Mouse (Mus musculus) stomach, embryonic 16.5 days (tissue): ENCODE measurements at regions not wholly inside any gene's neighbourhood (a gene's known extent, or its start where the extent isn't known, plus 50 kb on each side); places are given as distances from the start of the nearest gene placed in this dataset.

Source experiments
- ATAC-seq: fragments of 200-750 bp; cut with Nextera tagmentation; 2 replicates; pipeline ENCODE4 v1.8.0; 2017; ENCODE audit warnings: moderate number of reproducible peaks, moderate TSS enrichment; ENCODE audit not compliant: insufficient read depth, low FRiP score
- H3K27ac ChIP-seq: fragments of 300-500 bp; sonication (generic); 2 replicates; pipeline ENCODE4 v1.5.1; 2014; ENCODE audit warnings: low read length
- H3K27me3 ChIP-seq: fragments of 300-500 bp; sonication (generic); 2 replicates; pipeline ENCODE4 v1.6.1; 2014; ENCODE audit warnings: low read length, control low read depth, mixed read lengths; ENCODE audit not compliant: control insufficient read depth, insufficient read depth
- H3K36me3 ChIP-seq: fragments of 300-500 bp; sonication (generic); 2 replicates; pipeline ENCODE4 v1.6.1; 2014; ENCODE audit warnings: low read length; ENCODE audit not compliant: control insufficient read depth, insufficient read depth
- H3K4me1 ChIP-seq: fragments of 300-500 bp; sonication (generic); 2 replicates; pipeline ENCODE4 v1.6.1; 2014; ENCODE audit warnings: low read length, control low read depth, mixed read lengths; ENCODE audit not compliant: control insufficient read depth, insufficient read depth
- H3K4me2 ChIP-seq: fragments of 300-500 bp; sonication (generic); 2 replicates; pipeline ENCODE4 v1.6.1; 2014; ENCODE audit warnings: low read depth, low read length, mixed read lengths
- H3K4me3 ChIP-seq: fragments of 300-500 bp; sonication (generic); replicated peaks from 2 replicates; pipeline ENCODE4 v1.5.1; 2014; ENCODE audit warnings: mild to moderate bottlenecking, low read length
- H3K9ac ChIP-seq: fragments of 300-500 bp; sonication (generic); 2 replicates; pipeline ENCODE4 v1.6.1; 2014; ENCODE audit warnings: low read length
- H3K9me3 ChIP-seq: fragments of 300-500 bp; sonication (generic); replicated peaks from 2 replicates; pipeline ENCODE4 v1.6.1; 2016; ENCODE audit warnings: low read length, control low read depth; ENCODE audit not compliant: control insufficient read depth
- WGBS: fragments of 180-500 bp; shearing (Covaris S2); extraction: QIAGEN DNeasy Blood & Tissue Kit; methylation state at CpG from one replicate; pipeline ENCODE4 v1.1.7; 2014; 5-methylcytosine and 5-hydroxymethylcytosine counted together

DNA sequence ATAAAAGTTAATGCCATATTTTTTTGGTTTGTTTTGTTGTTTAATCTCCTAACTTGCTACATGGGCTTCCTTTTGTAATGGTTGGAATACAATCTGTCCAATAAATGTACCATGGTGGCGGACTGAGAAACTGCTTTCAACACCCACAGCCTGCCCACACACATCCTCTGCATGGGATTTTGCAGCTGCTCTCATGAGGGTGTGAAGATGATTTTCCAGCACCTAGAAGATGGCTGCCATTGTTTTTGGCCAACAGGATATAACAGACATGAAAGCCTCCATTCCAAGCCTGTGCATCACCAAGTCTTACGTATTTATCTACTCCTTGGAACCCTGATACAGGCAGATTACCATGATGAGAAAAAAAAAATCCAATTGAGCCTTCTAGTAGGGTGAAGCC is 310.4 kb downstream of the Cog6 start:
- H3K4me2 ChIP-seq: no peak overlapping the region
- H3K4me3 ChIP-seq: no peak overlapping the region
- no peaks in the 10 kb centered on the region for H3K36me3 ChIP-seq
- no peak overlapping the region for H3K27ac ChIP-seq
- H3K9ac ChIP-seq: no peak overlapping the region
- H3K9me3 ChIP-seq: no peaks in the 10 kb centered on the region
- WGBS: 93% methylated on average over 2 of the region's 2 CpGs
- no peaks in the 10 kb centered on the region for H3K4me1 ChIP-seq
- H3K27me3 ChIP-seq: no peaks in the 10 kb centered on the region
- ATAC-seq: no peak

DNA sequence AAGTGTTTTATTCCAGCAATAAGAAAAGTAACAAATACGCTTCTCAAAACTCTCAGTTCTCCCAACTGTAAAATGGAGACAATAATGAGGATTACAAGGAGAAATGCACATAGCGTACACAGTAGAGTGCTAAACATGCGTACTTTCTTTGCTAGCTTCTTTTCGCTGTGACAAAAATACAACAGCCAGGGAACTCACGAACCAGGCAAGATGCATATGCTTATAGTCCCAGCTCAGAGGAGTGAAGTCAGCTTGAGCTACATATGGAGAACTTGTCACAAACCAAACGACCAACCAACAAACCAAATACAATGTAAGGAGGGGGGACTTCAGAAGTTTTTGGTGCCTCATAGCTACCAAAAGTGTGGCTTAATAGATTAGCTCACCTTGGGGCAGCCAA is 313.3 kb downstream of the Cog6 start:
- no peak overlapping the region for H3K4me3 ChIP-seq
- H3K36me3 ChIP-seq: no peaks in the 10 kb centered on the region
- H3K9ac ChIP-seq: no peak overlapping the region
- H3K4me1 ChIP-seq: no peaks in the 10 kb centered on the region
- H3K4me2 ChIP-seq: no peak overlapping the region
- H3K27me3 ChIP-seq: no peaks in the 10 kb centered on the region
- ATAC-seq: no peak
- no peaks in the 10 kb centered on the region for H3K9me3 ChIP-seq
- WGBS: 91% methylated on average over 6 of the region's 6 CpGs
- no peak overlapping the region for H3K27ac ChIP-seq

DNA sequence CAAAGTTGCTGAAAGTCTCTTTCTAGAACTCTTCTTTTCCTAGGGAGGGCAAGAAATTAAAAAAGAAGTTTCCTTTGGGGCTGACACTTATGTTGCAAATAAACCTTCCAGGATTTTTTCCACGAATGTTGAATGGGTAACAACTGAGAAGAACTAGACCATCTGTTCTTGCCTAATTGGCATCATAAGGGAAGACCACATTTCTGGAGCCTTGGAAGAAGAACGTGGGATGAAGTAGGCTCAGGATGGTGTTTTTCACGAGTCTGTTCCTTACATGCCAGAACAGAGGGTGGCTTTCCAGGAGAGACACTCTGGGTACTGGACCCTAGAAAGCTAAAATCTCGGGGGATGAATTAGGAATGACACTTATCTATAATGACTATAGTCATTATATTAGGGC is 314.1 kb downstream of the Cog6 start:
- Histone ChIP-seq H3K27ac (no peak overlapping the region), H3K4me2 (no peak overlapping the region), H3K4me3 (no peak overlapping the region), H3K9me3 (no peaks in the 10 kb centered on the region; the same call in 1 of the 2 replicates), H3K27me3 (no peaks in the 10 kb centered on the region), H3K9ac (no peak overlapping the region), H3K4me1 (no peaks in the 10 kb centered on the region), H3K36me3 (no peaks in the 10 kb centered on the region)
- WGBS: 72% methylated on average over 4 of the region's 4 CpGs
- ATAC-seq: no peak

DNA sequence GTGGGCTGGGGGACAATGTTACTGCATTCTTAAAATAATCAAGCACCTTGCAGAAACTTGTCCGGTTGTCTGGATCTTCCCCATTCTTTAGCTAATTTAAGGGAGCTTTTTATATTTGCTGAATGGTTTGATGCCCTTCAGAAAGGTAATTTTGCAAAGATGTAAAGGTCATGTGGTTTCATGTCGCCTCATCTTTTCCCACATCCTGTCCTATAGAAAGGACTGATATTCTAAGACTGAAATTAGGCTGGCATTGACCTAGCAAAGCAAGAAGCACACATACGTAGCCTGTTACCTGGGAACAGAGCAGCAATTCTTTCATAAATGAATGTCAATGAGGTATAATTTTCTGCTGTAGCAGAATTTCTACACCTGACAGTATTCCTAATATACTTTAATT is 315.4 kb downstream of the Cog6 start:
- H3K9me3 ChIP-seq: no peaks in the 10 kb centered on the region; the same call in 1 of the 2 replicates
- H3K27ac ChIP-seq: no peak overlapping the region
- no peak overlapping the region for H3K4me3 ChIP-seq
- WGBS: 76% methylated on average over 3 of the region's 3 CpGs
- no peak overlapping the region for H3K4me2 ChIP-seq
- no peak overlapping the region for H3K9ac ChIP-seq
- ATAC-seq: no peak
- no peaks in the 10 kb centered on the region for H3K36me3 ChIP-seq
- no peaks in the 10 kb centered on the region for H3K27me3 ChIP-seq
- H3K4me1 ChIP-seq: no peaks in the 10 kb centered on the region

DNA sequence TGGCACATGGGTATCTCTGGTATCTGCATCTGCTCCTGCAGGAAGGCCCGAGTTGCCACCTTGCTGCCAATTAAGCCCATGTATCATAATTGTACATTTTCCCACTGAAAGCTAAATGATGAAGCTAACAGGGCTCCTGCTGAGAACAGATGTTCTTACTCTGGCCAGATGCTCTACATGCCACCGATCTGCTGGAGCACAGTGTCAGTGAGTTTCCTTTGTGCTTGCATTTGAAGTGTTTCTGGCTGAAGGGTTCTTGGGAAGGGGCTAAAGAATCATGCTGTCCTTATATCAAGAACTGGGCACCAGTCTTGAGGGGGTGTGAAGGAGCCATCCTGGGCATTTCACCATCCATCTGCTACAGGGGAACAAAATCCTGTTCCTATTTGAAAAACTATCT is 323.2 kb downstream of the Cog6 start:
- Histone ChIP-seq H3K4me2 (no peak overlapping the region), H3K4me1 (no peaks in the 10 kb centered on the region), H3K4me3 (no peak overlapping the region), H3K9me3 (no peaks in the 10 kb centered on the region; the same call in 1 of the 2 replicates), H3K36me3 (no peaks in the 10 kb centered on the region), H3K9ac (no peak overlapping the region), H3K27ac (no peak overlapping the region), H3K27me3 (no peaks in the 10 kb centered on the region)
- WGBS: 53% methylated on average over 2 of the region's 2 CpGs
- ATAC-seq: no peak

DNA sequence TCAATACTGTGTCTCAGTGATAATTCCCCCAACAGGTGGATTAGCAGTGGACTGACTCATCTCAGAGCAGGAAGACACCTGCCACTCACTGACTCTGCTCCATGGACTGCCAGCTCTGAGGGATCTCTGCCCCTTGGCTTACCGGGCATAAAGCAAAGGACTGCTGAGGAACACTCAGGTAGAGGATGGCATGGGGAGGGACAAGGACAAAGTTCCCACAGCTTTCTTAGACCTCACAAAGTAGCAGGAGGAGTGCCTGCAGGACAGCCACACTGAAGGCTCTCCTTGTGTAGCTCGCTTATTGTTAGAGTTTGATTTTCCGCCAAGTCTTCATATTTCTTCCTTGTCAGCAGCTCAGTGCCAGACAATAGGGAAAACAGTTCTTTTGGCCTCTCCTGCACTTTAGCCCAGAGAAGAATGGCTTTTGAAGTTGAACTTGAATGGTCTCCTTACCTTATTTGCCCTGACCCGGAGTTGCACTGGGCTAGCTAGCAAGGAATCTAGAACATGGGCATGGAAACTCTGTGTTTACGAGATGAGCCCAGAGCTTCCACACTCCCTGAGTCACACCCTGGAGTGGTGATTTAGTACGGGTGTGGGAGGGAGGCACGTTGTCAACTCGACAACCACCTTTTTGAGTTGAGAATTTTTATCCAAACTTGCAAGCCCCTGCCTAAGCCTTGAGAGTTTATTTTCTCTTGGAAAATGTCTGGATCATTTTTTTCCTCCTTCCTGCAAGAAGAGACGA is 331.4 kb downstream of the Cog6 start:
- no peak; the same call in 1 of the 2 replicates for ATAC-seq
- no peak overlapping the region for H3K9ac ChIP-seq
- peaks cover 12% of the 10 kb centered on the region for H3K4me1 ChIP-seq
- H3K27me3 ChIP-seq: no peaks in the 10 kb centered on the region
- H3K4me3 ChIP-seq: no peak overlapping the region
- H3K9me3 ChIP-seq: no peaks in the 10 kb centered on the region
- peak overlapping the region; percentile 49; the same call in 1 of the 2 replicates for H3K27ac ChIP-seq
- WGBS: 33% methylated on average over 9 of the region's 9 CpGs
- H3K4me2 ChIP-seq: no peak overlapping the region
- H3K36me3 ChIP-seq: no peaks in the 10 kb centered on the region

DNA sequence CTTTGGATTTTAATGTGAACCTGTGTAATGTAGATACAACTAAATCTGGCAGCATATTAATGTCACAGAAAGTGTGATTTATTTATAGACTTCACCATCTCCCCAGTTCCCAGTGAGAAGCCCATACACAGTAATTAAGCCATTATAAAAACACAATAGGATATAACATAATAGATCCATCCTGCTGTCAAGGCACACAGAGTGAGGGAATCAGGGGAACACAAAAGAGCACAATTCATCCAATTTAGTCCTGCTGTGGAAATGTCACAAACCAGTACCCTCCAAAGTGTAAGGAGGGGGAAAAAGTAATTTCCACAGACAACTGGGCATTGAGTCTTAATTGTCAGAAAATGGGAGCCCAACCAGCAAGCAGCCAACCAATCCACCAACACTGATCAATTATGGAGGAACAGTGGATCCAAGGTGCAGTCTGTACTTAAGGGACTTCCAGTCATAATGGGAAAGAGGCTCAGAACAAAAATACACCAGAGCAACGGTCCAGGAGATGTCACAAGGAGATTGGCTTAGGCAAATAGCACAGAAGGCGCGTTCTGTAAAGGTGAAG is 336.1 kb downstream of the Cog6 start:
- no peak overlapping the region for H3K4me2 ChIP-seq
- H3K9me3 ChIP-seq: 0 out of 2 replicates have a peak, but pooled peaks cover 3% of the 10 kb centered on the region
- H3K4me3 ChIP-seq: no peak overlapping the region
- WGBS: 69% methylated on average over 3 of the region's 3 CpGs
- H3K4me1 ChIP-seq: peaks cover 7% of the 10 kb centered on the region
- no peaks in the 10 kb centered on the region for H3K36me3 ChIP-seq
- no peak overlapping the region for H3K9ac ChIP-seq
- H3K27me3 ChIP-seq: no peaks in the 10 kb centered on the region
- H3K27ac ChIP-seq: no peak overlapping the region
- no peak for ATAC-seq

DNA sequence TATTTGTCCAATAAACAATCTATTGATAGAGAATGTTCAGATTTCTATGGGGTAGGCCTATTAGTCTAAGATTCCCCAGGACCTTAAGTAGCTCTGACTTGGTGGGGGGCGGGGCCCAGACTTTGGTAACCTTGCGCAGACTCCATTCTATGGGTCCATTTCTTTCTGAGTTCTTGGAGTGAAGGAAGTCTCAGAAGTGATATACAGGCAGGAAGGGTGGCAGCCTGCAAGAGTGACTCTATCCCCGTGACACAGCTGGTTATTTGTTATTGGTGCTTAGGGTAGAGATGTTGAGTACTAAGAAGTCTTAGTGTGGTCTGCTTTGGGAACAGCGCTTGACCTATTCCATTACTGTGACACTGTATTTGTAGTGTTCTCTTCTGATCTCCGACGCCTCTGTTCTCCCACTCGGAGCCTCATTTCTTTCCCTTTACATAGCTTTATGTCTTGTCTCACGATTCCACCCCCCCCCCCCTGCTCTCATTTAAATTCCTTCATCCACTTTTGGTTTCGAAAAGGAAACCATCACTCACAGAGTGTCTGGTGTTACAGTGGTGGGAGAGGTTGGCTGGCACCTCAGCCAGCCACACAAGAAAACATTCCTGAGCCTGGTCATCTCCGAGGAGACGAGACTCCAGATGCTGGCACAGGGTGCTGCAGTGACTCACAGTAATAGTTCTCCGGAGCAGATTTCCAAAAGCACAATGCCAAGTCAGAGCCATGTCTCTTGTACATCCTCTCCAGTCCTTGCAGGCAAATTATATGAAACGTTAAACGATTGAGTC is 340.0 kb downstream of the Cog6 start:
- no peaks in the 10 kb centered on the region for H3K4me1 ChIP-seq
- H3K27me3 ChIP-seq: no peaks in the 10 kb centered on the region
- no peak overlapping the region for H3K27ac ChIP-seq
- WGBS: 71% methylated on average over 14 of the region's 14 CpGs
- H3K9me3 ChIP-seq: 0 out of 2 replicates have a peak, but pooled peaks cover 3% of the 10 kb centered on the region
- no peak for ATAC-seq
- H3K9ac ChIP-seq: no peak overlapping the region
- no peak overlapping the region for H3K4me2 ChIP-seq
- no peaks in the 10 kb centered on the region for H3K36me3 ChIP-seq
- H3K4me3 ChIP-seq: no peak overlapping the region

DNA sequence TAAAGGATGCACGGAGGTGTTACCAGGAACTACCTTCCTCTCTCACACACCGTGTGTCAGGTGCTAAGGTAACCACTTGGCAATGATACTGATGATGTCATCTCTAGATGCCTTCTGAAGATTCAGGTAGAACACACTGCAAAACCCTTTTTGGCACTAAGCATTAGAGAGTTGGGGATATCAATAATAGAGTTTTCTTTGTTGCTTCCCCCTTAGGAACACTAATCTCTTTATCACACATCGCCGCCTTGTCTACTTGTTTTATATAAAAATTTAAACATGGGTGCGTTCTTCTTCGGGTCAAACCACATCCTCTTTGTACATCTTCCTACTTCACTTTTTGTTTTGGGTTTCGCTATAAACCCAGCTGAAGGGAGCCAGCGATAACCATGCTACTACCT is 346.4 kb downstream of the Cog6 start:
- ATAC-seq: no peak
- Histone ChIP-seq H3K4me1 (no peaks in the 10 kb centered on the region), H3K27me3 (no peaks in the 10 kb centered on the region), H3K9me3 (no peaks in the 10 kb centered on the region), H3K4me2 (no peak overlapping the region), H3K4me3 (no peak overlapping the region), H3K9ac (no peak overlapping the region), H3K36me3 (no peaks in the 10 kb centered on the region), H3K27ac (no peak overlapping the region)
- WGBS: 96% methylated on average over 8 of the region's 8 CpGs
